Mouse (Mus musculus) kidney, postnatal 0 days (tissue): ENCODE results near the gene Coa7. TPM values are rescaled to one million over a fixed set of nuclear protein-coding genes. Genes with fewer than 3 reads are reported as not detected.

Experiments
- ATAC-seq: fragments of 200-750 bp; cut with Nextera tagmentation; replicated peaks from 2 replicates; pipeline ENCODE4 v1.8.0; 2017; ENCODE audit warnings: low read depth, moderate number of reproducible peaks, moderate TSS enrichment, moderate library complexity; ENCODE audit not compliant: low FRiP score
- DNase-seq: peaks from one replicate; pipeline ENCODE4 v3.0.0-alpha.2; 2016; ENCODE audit warnings: low spot score
- H3K27ac ChIP-seq: fragments of 300-500 bp; sonication (generic); 2 replicates; pipeline ENCODE4 v1.5.1; 2014; ENCODE audit warnings: mild to moderate bottlenecking
- H3K27me3 ChIP-seq: fragments of 300-500 bp; sonication (generic); 2 replicates; pipeline ENCODE4 v1.6.1; 2014; ENCODE audit warnings: low read length, mixed read lengths; ENCODE audit not compliant: insufficient read depth
- H3K36me3 ChIP-seq: fragments of 300-500 bp; sonication (generic); 2 replicates; pipeline ENCODE4 v1.6.1; 2014; ENCODE audit warnings: low read length, mixed read lengths; ENCODE audit not compliant: insufficient read depth
- H3K4me1 ChIP-seq: fragments of 300-500 bp; sonication (generic); replicated peaks from 2 replicates; pipeline ENCODE4 v1.6.1; 2014; ENCODE audit warnings: antibody characterized with exemption, low read length, mixed read lengths; ENCODE audit not compliant: insufficient read depth
- H3K4me2 ChIP-seq: fragments of 300-500 bp; sonication (generic); 2 replicates; pipeline ENCODE4 v1.6.1; 2014; ENCODE audit warnings: mild to moderate bottlenecking, low read length, moderate library complexity, mixed read lengths
- H3K4me3 ChIP-seq: fragments of 300-500 bp; sonication (generic); replicated peaks from 2 replicates; pipeline ENCODE4 v1.5.1; 2014; ENCODE audit warnings: low read depth, low read length
- H3K9ac ChIP-seq: fragments of 300-500 bp; sonication (generic); 2 replicates; pipeline ENCODE4 v1.6.1; 2014; ENCODE audit warnings: low read depth, low read length
- H3K9me3 ChIP-seq: fragments of 300-500 bp; sonication (generic); replicated peaks from 2 replicates; pipeline ENCODE4 v1.6.1; 2016; ENCODE audit warnings: low read length, inconsistent platforms, mixed read lengths
- CTCF ChIP-seq: IDR thresholded peaks from 2 replicates; pipeline ENCODE4 v1.5.1; 2016; ENCODE audit warnings: antibody characterized with exemption, low read depth, mild to moderate bottlenecking, moderate library complexity
- WGBS: fragments of 180-500 bp; shearing (Covaris S2); extraction: QIAGEN DNeasy Blood & Tissue Kit; methylation state at CpG from one replicate; pipeline ENCODE4 v1.1.7; 2014; 5-methylcytosine and 5-hydroxymethylcytosine counted together
- polyA plus RNA-seq: library from polyadenylated mRNA; unstranded; fragments of >200 nt; fragmentation: Nextera tagmentation; extraction: Ambion mirVana; gene quantifications from 2 replicates; pipeline ENCODE4 v1.2.1, GENCODE M21; 2015

The Coa7 gene
- 66.6 and 66.8 TPM in 2 replicates for polyA plus RNA-seq

DNA sequence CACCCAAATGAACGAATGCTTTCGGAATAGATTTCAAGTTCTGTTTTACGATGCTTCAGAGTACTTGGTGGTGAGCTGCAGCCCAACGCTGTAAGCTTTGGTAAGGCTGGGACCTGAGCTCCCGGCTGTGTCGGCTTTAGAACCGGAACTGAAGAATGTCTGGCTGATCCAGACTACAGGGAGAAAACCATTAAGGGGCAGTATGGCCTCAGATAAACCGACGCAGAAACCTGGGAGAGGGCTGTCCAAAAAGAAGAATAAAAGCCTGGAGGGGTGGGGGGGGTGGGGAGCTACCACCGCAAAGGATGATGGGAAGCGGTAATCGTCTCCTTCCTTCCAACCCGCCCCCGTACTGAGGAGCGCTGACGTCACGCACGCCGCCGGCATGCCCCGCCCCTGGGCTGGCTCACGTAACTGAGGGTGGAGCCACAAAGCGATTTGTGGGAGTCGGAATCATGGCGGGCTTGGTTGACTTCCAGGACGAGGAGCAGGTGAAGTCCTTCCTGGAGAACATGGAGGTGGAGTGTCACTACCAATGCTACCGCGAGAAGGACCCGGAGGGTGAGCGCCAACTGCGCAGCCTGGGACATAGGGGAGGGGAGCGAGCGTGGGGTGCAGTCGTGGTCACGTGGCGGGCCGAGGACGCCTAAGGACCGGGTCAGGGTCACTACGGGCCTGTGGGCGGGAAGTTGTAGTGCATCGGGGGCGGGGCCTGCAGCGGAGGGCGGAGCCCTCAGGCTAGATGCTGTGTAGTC lies at the start of gene Coa7:
Gene Coa7 (plus strand): TSS at position 411 of the 755 bp plus-strand sequence.
- Histone ChIP-seq H3K27ac (peak within 1 kb of the TSS; percentile 82), H3K36me3 (no peaks in the 10 kb centered on the region), H3K4me1 (no peaks in the 10 kb centered on the region), H3K4me2 (peak within 1 kb of the TSS; percentile 76), H3K9ac (peak within 1 kb of the TSS; percentile 59), H3K27me3 (no peaks in the 10 kb centered on the region), H3K9me3 (no peaks in the 10 kb centered on the region), H3K4me3 (peak within 1 kb of the TSS; percentile 61)
- DNase-seq (peak; percentile 98), ATAC-seq (peak; percentile 94)
- TF ChIP-seq CTCF: no peak
- under 1% methylated on average over 45 of the region's 45 CpGs for WGBS

DNA sequence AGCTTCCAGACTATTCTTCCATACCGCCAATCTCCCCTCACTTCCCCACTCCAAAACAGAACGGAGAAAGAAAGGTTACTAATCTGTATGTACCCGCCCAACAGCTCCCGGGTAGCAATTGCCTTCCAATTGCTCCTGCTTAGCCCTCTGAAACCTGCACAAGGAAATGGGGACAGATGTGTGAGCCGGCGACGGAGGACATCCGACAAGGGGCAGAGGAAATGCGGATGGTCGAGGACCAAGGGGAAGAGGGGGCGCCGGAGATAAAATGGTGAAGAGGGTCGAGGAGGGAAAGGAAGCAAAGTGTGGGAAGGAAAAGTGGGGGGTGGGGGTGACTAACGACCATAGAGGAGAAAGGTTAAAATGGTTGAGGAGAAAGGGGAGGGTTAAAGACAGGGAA lies 27.7 kb upstream of the Coa7 start:
- Histone ChIP-seq H3K9ac (peak overlapping the region; percentile 80), H3K36me3 (no peaks in the 10 kb centered on the region), H3K27ac (peak overlapping the region; percentile 86; the same call in 1 of the 2 replicates), H3K4me2 (peak overlapping the region; percentile 74), H3K9me3 (0 out of 2 replicates have a peak, but pooled peaks cover 2% of the 10 kb centered on the region), H3K27me3 (no peaks in the 10 kb centered on the region), H3K4me3 (peak overlapping the region; percentile 82), H3K4me1 (peaks cover 7% of the 10 kb centered on the region; the same call in 1 of the 2 replicates)
- DNase-seq (peak; percentile 47), ATAC-seq (no peak)
- WGBS: 1% methylated on average over 14 of the region's 14 CpGs
- no peak for TF ChIP-seq CTCF

- ATAC-seq (peak; percentile 96), DNase-seq (peak; percentile 98)
- Histone ChIP-seq H3K4me1 (peaks cover 7% of the 10 kb centered on the region; the same call in 1 of the 2 replicates), H3K27ac (peak within 1 kb of the TSS; percentile 86), H3K9ac (peak within 1 kb of the TSS; percentile 80), H3K4me3 (peak within 1 kb of the TSS; percentile 82), H3K4me2 (peak within 1 kb of the TSS; percentile 74), H3K36me3 (no peaks in the 10 kb centered on the region), H3K27me3 (no peaks in the 10 kb centered on the region), H3K9me3 (0 out of 2 replicates have a peak, but pooled peaks cover 5% of the 10 kb centered on the region)
- no peak; the same call in 1 of the 2 replicates for TF ChIP-seq CTCF
- 2% methylated on average over 46 of the region's 58 CpGs for WGBS
These were observed 27.1 kb upstream of the Coa7 start, which contains the start of gene Zyg11b for GRCm38 (mm10) chr4:108300670-108301373. Gene Zyg11b (minus strand): TSS chr4:108301096.

- Histone ChIP-seq H3K9ac (no peak overlapping the region), H3K4me2 (no peak overlapping the region), H3K36me3 (no peaks in the 10 kb centered on the region), H3K4me3 (no peak overlapping the region), H3K9me3 (0 out of 2 replicates have a peak, but pooled peaks cover 5% of the 10 kb centered on the region), H3K27me3 (no peaks in the 10 kb centered on the region), H3K27ac (no peak overlapping the region), H3K4me1 (peaks cover 7% of the 10 kb centered on the region; the same call in 1 of the 2 replicates)
- DNase-seq: no peak
- TF ChIP-seq CTCF: no peak
- no peak for ATAC-seq
- 84% methylated on average over 5 of the region's 5 CpGs for WGBS
These were observed 25.5 kb upstream of the Coa7 start for GRCm38 (mm10) chr4:108302296-108302890.

GRCm38 (mm10) chr4:108310706-108311105 lies 17.2 kb upstream of the Coa7 start:
- no peak overlapping the region for H3K27ac ChIP-seq
- no peak overlapping the region for H3K4me2 ChIP-seq
- H3K4me1 ChIP-seq: no peaks in the 10 kb centered on the region
- no peak overlapping the region for H3K4me3 ChIP-seq
- WGBS: 50% methylated on average over 6 of the region's 6 CpGs
- no peak for ATAC-seq
- TF ChIP-seq CTCF: no peak
- H3K9me3 ChIP-seq: no peaks in the 10 kb centered on the region
- no peaks in the 10 kb centered on the region for H3K27me3 ChIP-seq
- no peak for DNase-seq
- no peak overlapping the region for H3K9ac ChIP-seq
- H3K36me3 ChIP-seq: no peaks in the 10 kb centered on the region

- Histone ChIP-seq H3K36me3 (no peaks in the 10 kb centered on the region), H3K27ac (no peak overlapping the region), H3K9me3 (no peaks in the 10 kb centered on the region), H3K4me1 (no peaks in the 10 kb centered on the region), H3K9ac (no peak overlapping the region), H3K4me3 (no peak overlapping the region), H3K27me3 (no peaks in the 10 kb centered on the region), H3K4me2 (no peak overlapping the region)
- WGBS: 42% methylated on average over 5 of the region's 5 CpGs
- ATAC-seq (no peak), DNase-seq (no peak)
- no peak for TF ChIP-seq CTCF
These were observed 13.9 kb upstream of the Coa7 start for GRCm38 (mm10) chr4:108314041-108314440.
